Mouse (Mus musculus): ENCODE results near the gene Timm8a2. TPM values are rescaled to one million over a fixed set of nuclear protein-coding genes. Genes with fewer than 3 reads are reported as not detected.

Timm8a2 gene
- polyA plus RNA-seq, 1 experiment from 2014 or later = not detected

DNA sequence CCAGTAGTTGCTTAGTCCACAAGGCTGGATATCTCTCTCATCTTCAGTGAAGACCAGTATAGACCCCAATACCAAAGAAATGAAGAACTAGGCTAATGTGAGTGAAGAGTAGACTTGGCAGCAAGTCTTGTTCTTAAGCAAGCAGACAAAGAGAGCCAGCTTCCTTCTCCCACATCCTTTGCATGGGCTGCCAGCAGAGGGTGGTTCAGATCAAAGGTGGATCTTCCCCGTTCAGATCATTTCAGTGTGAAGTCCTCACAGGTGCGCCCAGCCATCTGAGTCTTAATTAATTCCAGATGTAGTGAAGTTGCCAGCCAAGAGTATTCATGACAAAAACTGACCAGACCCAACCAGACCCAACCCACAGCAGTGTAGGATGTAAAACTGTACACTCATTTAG, 16.5 kb upstream of the Timm8a2 start:
- Histone ChIP-seq H3K36me3 (ENCODE audit: control insufficient read depth, insufficient read depth, low read length) (peaks cover 36% of the 10 kb centered on the region), H3K4me1 (ENCODE audit: control insufficient read depth, insufficient read depth, low read length) (0 out of 2 replicates have a peak, but pooled peaks cover 5% of the 10 kb centered on the region), H3K27me3 (replicated peaks; ENCODE audit: control insufficient read depth, insufficient read depth, low read length) (no peaks in the 10 kb centered on the region), H3K9me3 (ENCODE audit: control insufficient read depth, low read length) (no peaks in the 10 kb centered on the region), H3K4me2 (ENCODE audit: low read depth, low read length) (no peak overlapping the region), H3K4me3 (ENCODE audit: low read depth, low read length) (no peak overlapping the region), H3K9ac (ENCODE audit: low read depth, low read length) (no peak overlapping the region), H3K27ac (replicated peaks; ENCODE audit: low read depth, low read length) (no peak overlapping the region)
- no peak for ATAC-seq (ENCODE audit: low read depth)
- 43% methylated on average over 2 of the region's 2 CpGs for WGBS
- no peak for DNase-seq (ENCODE audit: low spot score)

DNA sequence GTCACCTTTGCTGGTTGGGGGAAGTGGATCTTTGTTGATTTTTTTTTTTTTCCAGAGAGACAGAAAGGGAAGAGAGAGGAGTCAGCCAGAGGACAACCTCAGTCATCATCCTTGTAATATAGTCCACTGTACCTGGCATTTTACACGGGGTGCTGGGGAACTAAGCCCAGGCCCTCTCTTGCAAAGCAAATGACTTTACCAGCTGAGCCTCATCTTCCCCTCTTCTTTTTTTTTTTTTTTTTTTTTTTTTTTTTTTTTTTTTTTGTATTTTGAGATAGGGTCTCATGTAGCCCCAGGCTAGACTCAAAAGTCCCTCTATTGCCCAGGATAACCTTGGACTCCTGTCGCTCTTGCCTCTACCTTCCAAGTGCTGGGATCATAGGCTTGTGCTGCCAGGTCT, 15.1 kb upstream of the Timm8a2 start:
- Histone ChIP-seq H3K27ac (replicated peaks; ENCODE audit: low read depth, low read length) (no peak overlapping the region), H3K9me3 (ENCODE audit: control insufficient read depth, low read length) (no peaks in the 10 kb centered on the region), H3K4me1 (ENCODE audit: control insufficient read depth, insufficient read depth, low read length) (0 out of 2 replicates have a peak, but pooled peaks cover 5% of the 10 kb centered on the region), H3K4me2 (ENCODE audit: low read depth, low read length) (no peak overlapping the region), H3K36me3 (ENCODE audit: control insufficient read depth, insufficient read depth, low read length) (peaks cover 37% of the 10 kb centered on the region), H3K27me3 (replicated peaks; ENCODE audit: control insufficient read depth, insufficient read depth, low read length) (no peaks in the 10 kb centered on the region), H3K9ac (ENCODE audit: low read depth, low read length) (no peak overlapping the region), H3K4me3 (ENCODE audit: low read depth, low read length) (no peak overlapping the region)
- no peak for DNase-seq (ENCODE audit: low spot score)
- WGBS = 96% methylated on average over 2 of the region's 2 CpGs
- no peak for ATAC-seq (ENCODE audit: low read depth)

DNA sequence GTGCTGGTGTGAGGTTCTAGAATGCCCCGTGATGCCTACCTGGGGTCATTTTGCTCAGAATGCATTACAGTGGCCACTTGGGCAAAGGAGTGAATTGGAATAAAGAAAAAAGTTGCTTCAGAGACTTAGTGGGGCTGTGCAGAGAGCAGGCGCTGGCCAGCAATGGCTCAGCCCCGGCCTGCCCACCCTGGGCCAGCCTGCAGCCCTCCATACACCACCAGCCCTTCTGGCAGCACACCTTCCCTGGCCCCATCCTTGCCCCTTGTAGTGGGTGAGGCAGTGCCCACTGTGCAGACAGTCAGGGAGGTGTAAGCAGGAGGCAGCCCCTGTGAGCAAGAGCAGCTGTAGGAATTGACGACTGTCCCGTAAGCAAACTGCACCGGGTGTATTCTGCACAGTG, 13.9 kb upstream of the Timm8a2 start:
- Histone ChIP-seq H3K27me3 (replicated peaks; ENCODE audit: control insufficient read depth, insufficient read depth, low read length) (no peaks in the 10 kb centered on the region), H3K4me1 (ENCODE audit: control insufficient read depth, insufficient read depth, low read length) (0 out of 2 replicates have a peak, but pooled peaks cover 5% of the 10 kb centered on the region), H3K4me3 (ENCODE audit: low read depth, low read length) (no peak overlapping the region), H3K4me2 (ENCODE audit: low read depth, low read length) (no peak overlapping the region), H3K9ac (ENCODE audit: low read depth, low read length) (no peak overlapping the region), H3K36me3 (ENCODE audit: control insufficient read depth, insufficient read depth, low read length) (peaks cover 31% of the 10 kb centered on the region), H3K27ac (replicated peaks; ENCODE audit: low read depth, low read length) (no peak overlapping the region), H3K9me3 (ENCODE audit: control insufficient read depth, low read length) (no peaks in the 10 kb centered on the region)
- DNase-seq (ENCODE audit: low spot score) = no peak
- 91% methylated on average over 6 of the region's 6 CpGs for WGBS
- ATAC-seq (ENCODE audit: low read depth) = no peak

DNA sequence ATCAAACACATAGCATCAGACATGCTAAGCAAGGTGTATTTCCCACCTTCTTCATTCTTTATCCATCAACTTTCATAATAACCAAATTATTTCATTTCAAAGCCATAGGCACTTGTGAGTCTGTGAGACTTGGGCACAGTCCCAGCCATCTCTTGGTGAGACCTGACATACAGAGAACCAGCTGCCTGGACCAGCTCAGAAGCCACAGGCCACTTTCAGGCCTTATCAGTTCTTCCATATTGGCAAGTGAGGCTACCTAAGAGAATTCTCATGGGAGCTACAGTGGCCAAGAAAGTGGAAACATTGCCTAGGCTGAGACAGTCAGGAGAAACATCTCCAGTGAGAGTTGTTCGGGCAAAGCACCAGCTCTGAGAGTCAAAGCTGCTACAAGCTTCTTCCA, 11.4 kb upstream of the Timm8a2 start:
- Histone ChIP-seq H3K36me3 (ENCODE audit: control insufficient read depth, insufficient read depth, low read length) (peaks cover 30% of the 10 kb centered on the region), H3K27ac (replicated peaks; ENCODE audit: low read depth, low read length) (no peak overlapping the region), H3K4me3 (ENCODE audit: low read depth, low read length) (no peak overlapping the region), H3K27me3 (replicated peaks; ENCODE audit: control insufficient read depth, insufficient read depth, low read length) (no peaks in the 10 kb centered on the region), H3K9ac (ENCODE audit: low read depth, low read length) (no peak overlapping the region), H3K4me1 (ENCODE audit: control insufficient read depth, insufficient read depth, low read length) (0 out of 2 replicates have a peak, but pooled peaks cover 1% of the 10 kb centered on the region), H3K9me3 (ENCODE audit: control insufficient read depth, low read length) (no peaks in the 10 kb centered on the region), H3K4me2 (ENCODE audit: low read depth, low read length) (no peak overlapping the region)
- WGBS = 88% methylated on average over 1 of the region's 1 CpGs
- ATAC-seq (ENCODE audit: low read depth) (no peak), DNase-seq (ENCODE audit: low spot score) (no peak)

DNA sequence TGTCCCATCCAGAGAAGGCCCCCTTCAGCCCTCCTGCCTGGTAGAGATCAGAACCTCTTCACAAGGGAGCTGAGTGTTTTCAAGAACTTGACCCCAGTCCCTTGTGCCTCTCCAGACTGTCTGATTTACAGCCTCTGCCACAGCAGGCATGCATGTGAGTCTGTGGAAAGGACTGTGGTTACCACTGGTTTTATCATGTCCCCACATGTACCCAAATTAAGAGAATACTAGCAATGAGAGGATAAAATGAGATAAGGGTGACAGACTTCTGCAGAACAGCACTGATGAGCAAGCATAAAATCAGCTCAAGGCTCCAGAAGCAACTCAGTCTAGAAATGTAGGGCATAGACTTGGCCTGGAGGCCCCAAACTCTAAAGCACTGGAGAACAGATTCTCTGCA, 10.5 kb upstream of the Timm8a2 start:
- Histone ChIP-seq H3K4me2 (ENCODE audit: low read depth, low read length) (no peak overlapping the region), H3K36me3 (ENCODE audit: control insufficient read depth, insufficient read depth, low read length) (peaks cover 30% of the 10 kb centered on the region), H3K9ac (ENCODE audit: low read depth, low read length) (no peak overlapping the region), H3K4me3 (ENCODE audit: low read depth, low read length) (no peak overlapping the region), H3K4me1 (ENCODE audit: control insufficient read depth, insufficient read depth, low read length) (no peaks in the 10 kb centered on the region), H3K27ac (replicated peaks; ENCODE audit: low read depth, low read length) (no peak overlapping the region), H3K9me3 (ENCODE audit: control insufficient read depth, low read length) (no peaks in the 10 kb centered on the region), H3K27me3 (replicated peaks; ENCODE audit: control insufficient read depth, insufficient read depth, low read length) (no peaks in the 10 kb centered on the region)
- DNase-seq (ENCODE audit: low spot score) (no peak), ATAC-seq (ENCODE audit: low read depth) (no peak)

DNA sequence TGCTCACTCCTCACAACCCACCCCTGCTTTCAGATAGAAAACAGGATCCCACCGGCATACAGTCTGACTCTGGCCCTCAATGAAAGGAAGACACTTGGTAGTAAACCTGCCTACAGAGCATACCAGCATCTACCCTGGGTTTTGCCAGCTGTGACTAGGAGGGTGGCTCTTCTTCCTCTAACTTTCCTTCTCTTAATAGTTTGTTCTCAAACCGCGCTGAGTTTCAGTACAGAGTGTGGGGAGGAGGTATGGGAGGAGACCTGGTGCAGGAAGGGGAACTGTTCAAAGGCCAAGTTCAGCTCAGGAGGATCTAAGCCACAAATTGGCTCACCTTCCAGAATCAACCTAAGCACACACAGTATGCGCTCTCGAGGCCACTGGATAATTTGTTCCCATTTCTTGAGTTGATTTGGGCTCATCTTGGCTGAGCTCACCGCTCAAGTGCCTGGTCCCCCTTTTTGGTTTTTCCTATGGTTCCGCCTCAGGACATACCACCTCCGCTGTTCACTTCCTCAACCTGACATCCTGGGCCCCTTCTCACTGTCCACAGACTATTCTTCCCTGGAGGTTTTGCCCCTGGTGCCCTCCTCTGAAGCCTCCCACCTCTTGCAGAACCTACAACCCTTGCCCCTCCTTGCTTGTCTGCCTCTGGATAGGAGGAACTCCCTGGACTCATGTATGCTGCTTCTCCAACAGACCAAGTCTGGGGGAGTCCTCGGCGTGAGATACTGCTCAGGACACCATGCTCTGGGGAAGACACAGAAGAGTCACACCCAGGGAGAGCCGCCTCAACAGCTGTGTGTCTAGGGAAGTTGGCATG, 5.3 kb upstream of the Timm8a2 start:
- no peak overlapping the region for H3K4me3 ChIP-seq (ENCODE audit: low read depth, low read length)
- no peak overlapping the region for H3K9ac ChIP-seq (ENCODE audit: low read depth, low read length)
- DNase-seq (ENCODE audit: low spot score) (no peak), ATAC-seq (ENCODE audit: low read depth) (peak; percentile 4; the same call in 1 of the 2 replicates)
- H3K27ac ChIP-seq (replicated peaks; ENCODE audit: low read depth, low read length) = no peak overlapping the region
- H3K36me3 ChIP-seq (ENCODE audit: control insufficient read depth, insufficient read depth, low read length) = no peaks in the 10 kb centered on the region
- no peaks in the 10 kb centered on the region for H3K9me3 ChIP-seq (ENCODE audit: control insufficient read depth, low read length)
- no peak overlapping the region for H3K4me2 ChIP-seq (ENCODE audit: low read depth, low read length)
- no peaks in the 10 kb centered on the region for H3K27me3 ChIP-seq (replicated peaks; ENCODE audit: control insufficient read depth, insufficient read depth, low read length)
- 89% methylated on average over 11 of the region's 11 CpGs for WGBS
- H3K4me1 ChIP-seq (ENCODE audit: control insufficient read depth, insufficient read depth, low read length) = no peaks in the 10 kb centered on the region

DNA sequence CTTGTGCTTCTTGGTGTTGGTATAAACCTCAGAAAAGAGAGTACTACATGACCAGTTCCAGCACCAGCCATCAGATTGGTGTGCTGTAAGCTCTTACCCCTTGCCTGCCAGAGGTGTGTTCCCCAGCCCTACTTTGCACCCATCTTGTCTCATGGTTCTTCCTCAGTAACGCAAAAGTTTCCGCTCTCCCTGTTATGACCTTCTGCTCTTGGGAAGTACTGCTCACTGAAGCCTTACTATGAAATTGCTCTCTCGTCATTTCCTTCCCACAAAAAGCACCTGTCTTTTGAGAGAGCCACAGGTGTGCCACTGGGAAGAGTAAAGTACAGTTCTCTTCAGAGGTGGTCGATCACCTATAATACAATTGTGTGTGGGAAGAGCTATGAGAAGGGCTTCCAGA, 4.6 kb upstream of the Timm8a2 start:
- Histone ChIP-seq H3K36me3 (ENCODE audit: control insufficient read depth, insufficient read depth, low read length) (no peaks in the 10 kb centered on the region), H3K4me3 (ENCODE audit: low read depth, low read length) (no peak overlapping the region), H3K27ac (replicated peaks; ENCODE audit: low read depth, low read length) (no peak overlapping the region), H3K4me1 (ENCODE audit: control insufficient read depth, insufficient read depth, low read length) (no peaks in the 10 kb centered on the region), H3K9me3 (ENCODE audit: control insufficient read depth, low read length) (no peaks in the 10 kb centered on the region), H3K4me2 (ENCODE audit: low read depth, low read length) (no peak overlapping the region), H3K9ac (ENCODE audit: low read depth, low read length) (no peak overlapping the region), H3K27me3 (replicated peaks; ENCODE audit: control insufficient read depth, insufficient read depth, low read length) (no peaks in the 10 kb centered on the region)
- ATAC-seq (ENCODE audit: low read depth) = no peak
- no peak for DNase-seq (ENCODE audit: low spot score)
- 93% methylated on average over 4 of the region's 4 CpGs for WGBS

DNA sequence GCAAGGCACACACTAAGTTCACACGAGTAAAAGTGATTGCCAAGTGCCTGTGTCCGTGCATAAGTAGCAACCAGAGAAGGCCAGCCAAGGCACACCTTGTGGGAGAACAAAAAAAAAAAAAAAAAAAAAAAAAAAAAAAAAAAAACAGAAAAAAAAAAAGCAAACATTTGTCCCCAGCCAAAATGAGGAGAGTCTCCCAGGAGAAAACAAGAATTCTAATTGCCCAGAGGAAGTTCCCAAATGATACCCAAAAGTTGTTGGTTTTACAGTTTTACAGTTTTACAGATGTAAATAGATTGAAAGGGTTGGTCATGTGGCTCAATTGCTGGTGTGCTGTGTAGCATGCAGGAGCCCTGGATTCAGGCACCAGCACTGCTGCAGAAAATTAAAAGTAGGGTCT, 2.4 kb upstream of the Timm8a2 start:
- ATAC-seq (ENCODE audit: low read depth) = no peak

DNA sequence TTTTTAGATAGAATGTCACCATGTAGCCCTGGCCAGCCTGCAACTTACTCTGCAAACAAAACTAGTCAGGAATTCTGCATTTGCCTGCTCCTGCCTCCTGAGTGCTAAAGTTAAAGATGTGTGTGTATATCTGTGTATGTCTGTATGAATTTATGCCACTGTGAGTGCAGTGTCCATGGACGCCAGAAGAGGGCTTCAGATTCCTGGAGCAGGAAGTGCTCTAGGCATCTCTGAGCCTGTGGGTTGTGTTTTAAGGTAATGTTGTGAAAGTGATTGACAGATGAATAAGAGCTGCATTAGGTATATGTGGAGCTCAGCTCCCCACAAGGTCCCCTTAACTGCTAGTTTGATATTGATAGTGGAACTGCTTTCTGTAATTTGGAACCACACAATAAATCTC, 707 bp downstream of the Timm8a2 start:
- ATAC-seq (ENCODE audit: low read depth) (no peak), DNase-seq (ENCODE audit: low spot score) (no peak)
- Histone ChIP-seq H3K27me3 (replicated peaks; ENCODE audit: control insufficient read depth, insufficient read depth, low read length) (no peaks in the 10 kb centered on the region), H3K9ac (ENCODE audit: low read depth, low read length) (no peak overlapping the region), H3K4me1 (ENCODE audit: control insufficient read depth, insufficient read depth, low read length) (no peaks in the 10 kb centered on the region), H3K27ac (replicated peaks; ENCODE audit: low read depth, low read length) (no peak overlapping the region), H3K4me3 (ENCODE audit: low read depth, low read length) (no peak overlapping the region), H3K36me3 (ENCODE audit: control insufficient read depth, insufficient read depth, low read length) (no peaks in the 10 kb centered on the region), H3K9me3 (ENCODE audit: control insufficient read depth, low read length) (no peaks in the 10 kb centered on the region), H3K4me2 (ENCODE audit: low read depth, low read length) (no peak overlapping the region)
- WGBS = 94% methylated on average over 1 of the region's 1 CpGs

More for the DNA sequence above, 2.4 kb upstream of the Timm8a2 start:
- H3K4me3 ChIP-seq (ENCODE audit: low read depth, low read length) = no peak overlapping the region
- H3K27me3 ChIP-seq (replicated peaks; ENCODE audit: control insufficient read depth, insufficient read depth, low read length) = no peaks in the 10 kb centered on the region
- no peak overlapping the region for H3K9ac ChIP-seq (ENCODE audit: low read depth, low read length)
- H3K9me3 ChIP-seq (ENCODE audit: control insufficient read depth, low read length) = no peaks in the 10 kb centered on the region
- no peak overlapping the region for H3K27ac ChIP-seq (replicated peaks; ENCODE audit: low read depth, low read length)
- H3K4me2 ChIP-seq (ENCODE audit: low read depth, low read length) = no peak overlapping the region
- WGBS = 80% methylated on average over 2 of the region's 2 CpGs
- no peak for DNase-seq (ENCODE audit: low spot score)
- no peaks in the 10 kb centered on the region for H3K36me3 ChIP-seq (ENCODE audit: control insufficient read depth, insufficient read depth, low read length)
- H3K4me1 ChIP-seq (ENCODE audit: control insufficient read depth, insufficient read depth, low read length) = no peaks in the 10 kb centered on the region

All from embryonic facial prominence, embryonic 14.5 days (tissue).